Mouse (Mus musculus): ENCODE data around the gene Sdk2. TPM values are rescaled to one million over a fixed set of nuclear protein-coding genes. Genes with fewer than 3 reads are reported as not detected.
A peak's percentile ranks its signal among the peaks of the same experiment; 100 is the strongest.

The Sdk2 gene
- total RNA-seq (2021), result 1 to 10 TPM; 1.8 to 6.2 TPM
- long read RNA-seq, experiment 1, partial matches to known transcripts, result 0 of 1 reads
- long read RNA-seq, experiment 1, other reads (novel, unspliced or antisense), result 1 of 1 reads
- long read RNA-seq, experiment 2, partial matches to known transcripts, result 1 of 2 reads
- long read RNA-seq, experiment 2, other reads (novel, unspliced or antisense), result 1 of 2 reads

- DNase-seq (ENCODE audit: low spot score in 2 of 2), result peak; percentile 46 to 47
Measured at GRCm38 (mm10) chr11:114066951-114067762, at the start of gene Sdk2. Gene Sdk2 (minus strand): TSS chr11:114067046.

- no peak for DNase-seq (ENCODE audit: low spot score in 2 of 2)
Measured at GRCm38 (mm10) chr11:114115077-114115476, 48.2 kb upstream of the Sdk2 start.

GRCm38 (mm10) chr11:114114674-114115073 lies 47.8 kb upstream of the Sdk2 start:
- no peak for DNase-seq (ENCODE audit: low spot score in 2 of 2)

GRCm38 (mm10) chr11:114110851-114111250 lies 44.0 kb upstream of the Sdk2 start:
- DNase-seq (ENCODE audit: low spot score in 2 of 2), result no peak

- no peak for DNase-seq (ENCODE audit: low spot score in 2 of 2)
Measured at GRCm38 (mm10) chr11:114093636-114094035, 26.8 kb upstream of the Sdk2 start.

- no peak for DNase-seq (ENCODE audit: low spot score in 2 of 2)
Measured at GRCm38 (mm10) chr11:114093175-114093574, 26.3 kb upstream of the Sdk2 start.

GRCm38 (mm10) chr11:114080606-114081005 lies 13.8 kb upstream of the Sdk2 start:
- DNase-seq (ENCODE audit: low spot score in 2 of 2), result no peak

GRCm38 (mm10) chr11:114072644-114073043 lies 5.8 kb upstream of the Sdk2 start:
- no peak for DNase-seq (ENCODE audit: low spot score in 2 of 2)

GRCm38 (mm10) chr11:114071998-114072397 lies 5.2 kb upstream of the Sdk2 start:
- peak in 1 of 2 experiments; percentile 29 for DNase-seq (ENCODE audit: low spot score in 2 of 2)

- DNase-seq (ENCODE audit: low spot score in 2 of 2), result no peak
Measured at GRCm38 (mm10) chr11:114070881-114071280, 4.0 kb upstream of the Sdk2 start.

- no peak for DNase-seq (ENCODE audit: low spot score in 2 of 2)
Measured at GRCm38 (mm10) chr11:114070131-114070530, 3.3 kb upstream of the Sdk2 start.

GRCm38 (mm10) chr11:114068390-114068789 lies 1.5 kb upstream of the Sdk2 start:
- DNase-seq (ENCODE audit: low spot score in 2 of 2), result peak in 1 of 2 experiments; percentile 26

- peak; percentile 18 to 23 for DNase-seq (ENCODE audit: low spot score in 2 of 2)
Measured at GRCm38 (mm10) chr11:114066098-114066950, 522 bp downstream of the Sdk2 start.

- no peak for DNase-seq (ENCODE audit: low spot score in 2 of 2)
Measured at GRCm38 (mm10) chr11:114065596-114065995, 1.2 kb downstream of the Sdk2 start.

- DNase-seq (ENCODE audit: low spot score in 2 of 2), result no peak
Measured at GRCm38 (mm10) chr11:114064871-114065388, 1.9 kb downstream of the Sdk2 start.

- no peak for DNase-seq (ENCODE audit: low spot score in 2 of 2)
Measured at GRCm38 (mm10) chr11:114061946-114062345, 4.9 kb downstream of the Sdk2 start.

- no peak for DNase-seq (ENCODE audit: low spot score in 2 of 2)
Measured at GRCm38 (mm10) chr11:114061265-114061664, 5.6 kb downstream of the Sdk2 start.

- no peak for DNase-seq (ENCODE audit: low spot score in 2 of 2)
Measured at GRCm38 (mm10) chr11:114056351-114056750, 10.5 kb downstream of the Sdk2 start.

- no peak for DNase-seq (ENCODE audit: low spot score in 2 of 2)
Measured at GRCm38 (mm10) chr11:114054581-114055315, 12.1 kb downstream of the Sdk2 start.

- no peak for DNase-seq (ENCODE audit: low spot score in 2 of 2)
Measured at GRCm38 (mm10) chr11:114051361-114051760, 15.5 kb downstream of the Sdk2 start.

GRCm38 (mm10) chr11:114050511-114050910 lies 16.3 kb downstream of the Sdk2 start:
- no peak for DNase-seq (ENCODE audit: low spot score in 2 of 2)

Data from adrenal gland, adult 18-20 months (tissue).